Mouse (Mus musculus) neutrophil, adult 59 days (primary cell): ENCODE data around the gene Fam205a4. TPM values are rescaled to one million over a fixed set of nuclear protein-coding genes. Genes with fewer than 3 reads are reported as not detected.

Experiments used
- total RNA-seq, 2 experiments: library from RNA; stranded (reverse); gene quantifications; 1 replicate in 1 of 2; 2 replicates in 1 of 2; pipeline ENCODE4 v1.2.4; 2023

Fam205a4 gene
- total RNA-seq: not detected

DNA sequence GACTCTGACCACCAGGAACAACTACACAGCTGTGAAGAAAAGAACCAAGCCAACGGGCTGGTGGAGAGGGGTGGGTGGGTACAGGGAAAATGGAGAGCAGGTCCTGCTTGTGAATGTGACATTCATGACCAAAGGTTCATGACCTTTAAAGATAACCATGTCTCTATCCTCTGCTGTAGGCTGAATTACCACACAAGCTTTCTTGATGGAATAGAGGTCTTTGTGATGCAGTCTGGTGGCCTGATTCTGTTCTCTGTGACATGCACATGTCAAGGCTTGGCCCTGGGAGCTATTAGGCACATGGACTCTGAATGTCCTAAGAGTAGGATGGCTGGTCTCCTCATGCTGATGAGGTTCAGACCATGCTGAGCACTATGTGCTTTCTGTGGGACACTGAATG, at the start of gene Fam205a4:
Gene Fam205a4 (plus strand): TSS at position 301 of the 400 bp plus-strand sequence.

DNA sequence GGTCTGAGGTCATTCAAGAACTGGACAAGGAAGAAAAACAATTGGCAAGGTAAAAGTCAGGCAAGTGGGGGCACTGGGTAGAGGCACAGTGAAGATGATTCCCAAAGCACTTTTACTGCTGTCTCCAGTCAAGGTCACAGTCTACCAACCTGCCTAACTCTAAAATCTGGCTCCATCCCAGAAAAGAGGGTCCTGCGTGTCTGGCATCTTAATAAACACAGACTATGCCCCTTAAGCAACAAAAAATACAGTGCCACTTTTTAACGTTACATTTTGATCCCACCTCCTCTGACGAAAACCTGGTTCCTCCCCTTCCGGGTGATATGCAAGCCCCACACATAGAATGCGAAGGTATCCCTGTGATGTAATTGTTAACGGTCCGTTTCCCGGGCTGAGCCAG, 24.6 kb upstream of the Fam205a4 start, which contains the start of gene Gm20878:
Gene Gm20878 (plus strand): TSS at position 301 of the 400 bp plus-strand sequence.

Other genes starting within 250 kb of the Fam205a4 start
- 10 to 100 TPM; 66.2 to 72.3 TPM for gene Dctn3, start 242.9 kb upstream of the Fam205a4 start, total RNA-seq
- gene Arid3c, start 234.9 kb upstream of the Fam205a4 start, total RNA-seq: not detected
- 10 to 100 TPM; 26.2 to 27.0 TPM for gene Galt, start 210.8 kb upstream of the Fam205a4 start, total RNA-seq
- 10 to 100 TPM; 17.4 to 21.0 TPM for gene Sigmar1, start 209.9 kb upstream of the Fam205a4 start, total RNA-seq
- 1 to 10 TPM; 2.2 to 4.8 TPM for gene Ccl27a, start 191.8 kb upstream of the Fam205a4 start, total RNA-seq
- not detected for gene Gm21541, start 62.4 kb upstream of the Fam205a4 start, total RNA-seq
- 1 to 10 TPM in 1 of 2 experiments, under 1 TPM in 1; 0.99 to 1.3 TPM for gene Gm20878, start 24.5 kb upstream of the Fam205a4 start, total RNA-seq
- not detected for gene Gm21093, start 68.7 kb downstream of the Fam205a4 start, total RNA-seq
- not detected for gene Gm3893, start 125.1 kb downstream of the Fam205a4 start, total RNA-seq
- gene Gm13304, start 148.8 kb downstream of the Fam205a4 start, total RNA-seq: not detected
- 1 to 10 TPM in 1 of 2 experiments, not detected in 1; 1.3 TPM for gene Gm13306, start 187.4 kb downstream of the Fam205a4 start, total RNA-seq
- gene Gm13305, start 202.5 kb downstream of the Fam205a4 start, total RNA-seq: not detected